Mouse (Mus musculus): Measurements from ENCODE around the gene Tcf7l1.
"Not testable (repeated sequence)": the region's sequence is repeated elsewhere in the genome, so short reads cannot be mapped to it uniquely, and the experiment has no call there.

Gene Tcf7l1

DNA sequence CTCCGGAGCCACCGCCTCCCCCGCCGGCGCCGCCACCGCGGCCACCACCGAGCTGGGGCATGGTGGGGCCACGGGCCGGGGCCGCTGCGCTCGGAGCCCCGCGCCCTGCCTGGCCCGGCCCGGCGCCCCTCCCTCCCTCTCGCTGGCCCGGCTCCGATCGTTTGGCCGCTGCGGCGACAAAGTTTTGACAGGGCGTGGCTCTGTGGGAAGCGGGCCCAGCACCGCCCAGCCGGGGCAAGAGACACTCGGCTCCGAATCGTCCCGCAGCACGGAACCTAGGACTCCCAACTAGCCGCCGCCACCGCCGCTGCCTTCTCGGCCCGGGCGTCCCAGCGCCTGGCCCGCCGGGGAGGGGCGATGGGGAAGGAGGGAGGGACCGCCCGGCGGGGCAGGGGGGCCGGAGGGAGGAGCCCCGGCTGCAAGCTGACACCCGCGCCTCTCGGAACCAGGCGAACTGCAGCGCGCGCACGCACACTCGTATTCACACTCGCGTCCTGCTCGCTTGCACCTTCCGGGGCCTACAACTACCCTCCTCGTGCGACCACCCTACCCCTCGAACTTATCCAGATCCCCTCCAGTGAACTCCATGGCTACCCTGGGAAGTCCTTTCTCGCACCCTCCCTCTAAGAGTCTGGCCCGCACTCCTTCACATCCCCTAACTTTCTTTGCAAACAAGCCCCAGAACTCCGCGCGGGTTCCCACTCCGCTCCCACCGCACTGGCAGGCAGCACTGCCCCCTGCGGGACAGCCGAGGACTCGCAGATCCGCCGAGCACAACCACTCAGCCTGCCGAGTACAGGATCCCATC lies at the start of gene Tcf7l1:
Gene Tcf7l1 (minus strand): TSS at position 363 of the 808 bp plus-strand sequence.
- peak; percentile 97 for DNase-seq (ENCODE audit: low spot score)

DNA sequence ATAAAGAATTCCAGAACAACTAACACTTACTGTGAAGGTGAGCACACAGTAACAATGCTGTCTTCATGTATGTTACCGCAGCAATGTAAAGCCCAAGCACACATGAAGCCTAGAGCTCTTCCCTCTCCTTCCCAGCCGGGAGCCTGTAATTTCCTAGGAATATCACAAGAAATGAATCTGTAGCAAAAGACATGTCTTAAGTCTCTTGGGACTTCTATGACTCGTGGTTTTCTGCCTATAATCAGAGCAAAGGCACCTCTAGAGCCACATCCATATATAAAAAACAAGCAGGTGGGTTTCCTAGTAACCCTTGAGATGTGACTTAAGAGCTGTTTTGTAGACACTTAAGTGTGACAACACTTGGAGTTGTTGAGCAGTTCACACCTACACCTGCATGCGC lies 48.7 kb upstream of the Tcf7l1 start:
- no peak for DNase-seq (ENCODE audit: low spot score)

DNA sequence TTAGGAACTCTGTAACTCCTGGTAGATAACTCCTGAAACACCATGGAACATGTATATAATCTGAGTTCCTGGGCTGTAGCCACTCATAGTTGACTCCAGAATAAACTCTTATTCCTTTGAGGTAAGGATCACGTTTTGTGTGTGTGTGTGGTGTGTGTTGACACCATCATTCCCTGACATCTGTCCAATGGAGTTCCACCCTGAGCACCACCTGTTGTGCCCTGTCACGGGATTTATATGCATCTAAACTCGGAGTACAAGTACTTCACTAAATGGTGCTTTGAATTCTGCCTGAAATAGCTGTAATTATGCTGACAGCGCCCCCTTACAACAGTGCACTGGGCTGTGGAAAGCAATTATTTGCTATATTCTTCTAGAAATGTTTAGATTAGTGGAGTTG lies 45.5 kb upstream of the Tcf7l1 start:
- no peak for DNase-seq (ENCODE audit: low spot score)

GRCm38 (mm10) chr6:72831858-72832257 lies 42.8 kb upstream of the Tcf7l1 start:
- no peak for DNase-seq (ENCODE audit: low spot score)

DNA sequence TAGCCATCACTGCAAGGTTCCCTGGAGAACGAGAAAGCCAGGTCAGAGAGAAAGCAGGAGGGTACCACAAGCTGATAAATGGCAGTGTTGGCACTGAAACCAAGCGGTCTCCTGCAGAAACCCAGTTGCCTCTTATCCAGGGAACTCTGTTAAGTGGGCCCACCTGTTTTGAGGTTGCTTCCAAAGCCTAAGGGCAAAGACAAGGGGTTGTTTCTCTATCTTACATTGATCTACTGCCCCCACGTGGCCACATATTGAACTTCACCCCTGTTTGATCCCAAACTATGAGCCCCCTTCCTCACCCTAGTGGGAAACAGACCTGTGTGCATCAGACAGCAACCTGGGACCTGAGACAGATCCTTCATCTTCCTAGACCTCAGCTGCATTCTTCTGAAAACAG lies 42.2 kb upstream of the Tcf7l1 start:
- DNase-seq (ENCODE audit: low spot score): peak; percentile 34

DNA sequence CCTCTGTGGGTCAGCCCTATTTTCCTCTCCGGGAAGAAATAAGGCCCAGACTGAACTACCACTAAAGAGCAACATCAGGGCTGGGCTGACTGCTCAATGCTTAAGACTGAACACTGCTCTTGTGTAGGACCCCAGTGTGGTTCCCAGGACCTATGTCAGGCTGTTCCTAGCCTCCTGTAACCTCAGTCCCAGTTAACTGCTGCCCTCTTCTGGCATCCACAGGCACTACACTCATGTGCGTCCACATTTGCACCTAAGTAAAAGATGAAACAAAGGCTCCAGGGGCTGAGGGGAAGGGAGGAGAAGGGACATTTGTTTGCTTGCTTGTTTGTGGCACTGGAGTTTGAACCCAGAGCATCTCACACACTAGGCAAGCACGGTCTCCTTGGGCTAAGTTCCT lies 39.8 kb upstream of the Tcf7l1 start:
- no peak for DNase-seq (ENCODE audit: low spot score)

DNA sequence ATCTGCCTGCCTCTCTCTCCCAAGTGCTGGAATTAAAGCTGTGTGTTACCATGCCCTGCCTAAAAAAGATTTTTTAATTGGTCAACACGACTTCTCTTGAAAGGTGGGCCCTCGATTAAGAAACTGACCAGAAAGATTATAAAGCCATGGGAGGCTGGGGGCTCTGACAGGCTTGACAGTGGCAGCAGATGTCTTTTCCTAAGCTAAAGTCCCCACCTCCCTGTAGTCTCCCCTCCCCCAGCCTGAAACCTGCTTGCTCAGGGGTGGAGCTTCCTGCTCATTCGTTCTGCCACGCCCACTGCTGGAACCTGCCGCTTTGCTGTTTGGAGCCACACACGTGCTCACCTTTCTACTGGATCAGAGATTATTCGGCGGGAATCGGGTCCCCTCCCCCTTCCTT lies 39.0 kb upstream of the Tcf7l1 start:
- DNase-seq (ENCODE audit: low spot score): not testable (repeated sequence)

DNA sequence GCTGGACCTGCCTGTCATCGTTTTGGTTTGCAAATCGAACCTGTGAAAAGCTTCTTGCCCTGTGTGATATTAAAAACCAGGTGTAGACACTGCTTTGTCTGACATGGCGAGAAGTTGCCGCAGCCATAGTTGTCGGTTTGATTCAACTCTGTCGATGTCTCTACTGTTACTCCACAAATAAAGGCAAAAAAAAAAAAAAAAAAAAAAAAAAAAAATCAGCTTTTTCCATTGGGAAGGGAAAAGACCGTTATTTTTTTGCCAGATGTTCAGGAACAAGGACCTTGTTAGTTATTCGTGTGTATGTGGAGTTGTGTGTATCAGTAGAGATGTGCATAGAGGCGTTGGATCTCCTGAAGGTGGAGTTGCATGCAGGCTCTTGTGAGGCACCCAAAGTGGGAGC lies 36.7 kb upstream of the Tcf7l1 start:
- no peak for DNase-seq (ENCODE audit: low spot score)

- DNase-seq (ENCODE audit: low spot score): no peak
Measured at GRCm38 (mm10) chr6:72824971-72825737, 36.1 kb upstream of the Tcf7l1 start.

GRCm38 (mm10) chr6:72813456-72813855 lies 24.4 kb upstream of the Tcf7l1 start:
- DNase-seq (ENCODE audit: low spot score): no peak

DNA sequence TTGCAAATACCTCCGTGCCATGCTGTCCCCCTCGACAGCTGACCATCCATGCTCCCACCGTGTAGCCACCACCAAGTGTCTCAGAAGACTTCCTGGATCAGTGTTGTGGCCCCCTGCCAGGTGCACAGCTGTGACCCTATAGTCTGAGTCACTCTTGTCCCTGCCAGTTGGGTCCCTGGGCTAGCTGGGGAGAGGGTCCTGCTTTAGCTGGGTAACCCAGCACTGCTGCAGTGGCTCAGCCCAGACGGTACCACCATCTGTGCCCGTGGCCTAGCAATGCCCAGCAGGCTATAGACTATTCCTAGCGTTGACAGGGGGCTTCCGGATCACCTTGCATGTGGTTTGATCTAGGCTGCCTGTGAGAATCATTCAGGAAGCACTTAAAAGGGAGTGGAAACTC lies 21.2 kb upstream of the Tcf7l1 start:
- no peak for DNase-seq (ENCODE audit: low spot score)

- no peak for DNase-seq (ENCODE audit: low spot score)
Measured at GRCm38 (mm10) chr6:72809522-72810149, 20.6 kb upstream of the Tcf7l1 start.

GRCm38 (mm10) chr6:72808342-72808741 lies 19.3 kb upstream of the Tcf7l1 start:
- DNase-seq (ENCODE audit: low spot score): no peak

GRCm38 (mm10) chr6:72803669-72804068 lies 14.6 kb upstream of the Tcf7l1 start:
- DNase-seq (ENCODE audit: low spot score): no peak

GRCm38 (mm10) chr6:72802119-72802518 lies 13.1 kb upstream of the Tcf7l1 start:
- DNase-seq (ENCODE audit: low spot score): no peak

GRCm38 (mm10) chr6:72800641-72801040 lies 11.6 kb upstream of the Tcf7l1 start:
- no peak for DNase-seq (ENCODE audit: low spot score)

- no peak for DNase-seq (ENCODE audit: low spot score)
Measured at GRCm38 (mm10) chr6:72797763-72798162, 8.7 kb upstream of the Tcf7l1 start.

GRCm38 (mm10) chr6:72795444-72795843 lies 6.4 kb upstream of the Tcf7l1 start:
- no peak for DNase-seq (ENCODE audit: low spot score)

GRCm38 (mm10) chr6:72794870-72795269 lies 5.8 kb upstream of the Tcf7l1 start:
- DNase-seq (ENCODE audit: low spot score): no peak

GRCm38 (mm10) chr6:72792641-72793040 lies 3.6 kb upstream of the Tcf7l1 start:
- no peak for DNase-seq (ENCODE audit: low spot score)

DNA sequence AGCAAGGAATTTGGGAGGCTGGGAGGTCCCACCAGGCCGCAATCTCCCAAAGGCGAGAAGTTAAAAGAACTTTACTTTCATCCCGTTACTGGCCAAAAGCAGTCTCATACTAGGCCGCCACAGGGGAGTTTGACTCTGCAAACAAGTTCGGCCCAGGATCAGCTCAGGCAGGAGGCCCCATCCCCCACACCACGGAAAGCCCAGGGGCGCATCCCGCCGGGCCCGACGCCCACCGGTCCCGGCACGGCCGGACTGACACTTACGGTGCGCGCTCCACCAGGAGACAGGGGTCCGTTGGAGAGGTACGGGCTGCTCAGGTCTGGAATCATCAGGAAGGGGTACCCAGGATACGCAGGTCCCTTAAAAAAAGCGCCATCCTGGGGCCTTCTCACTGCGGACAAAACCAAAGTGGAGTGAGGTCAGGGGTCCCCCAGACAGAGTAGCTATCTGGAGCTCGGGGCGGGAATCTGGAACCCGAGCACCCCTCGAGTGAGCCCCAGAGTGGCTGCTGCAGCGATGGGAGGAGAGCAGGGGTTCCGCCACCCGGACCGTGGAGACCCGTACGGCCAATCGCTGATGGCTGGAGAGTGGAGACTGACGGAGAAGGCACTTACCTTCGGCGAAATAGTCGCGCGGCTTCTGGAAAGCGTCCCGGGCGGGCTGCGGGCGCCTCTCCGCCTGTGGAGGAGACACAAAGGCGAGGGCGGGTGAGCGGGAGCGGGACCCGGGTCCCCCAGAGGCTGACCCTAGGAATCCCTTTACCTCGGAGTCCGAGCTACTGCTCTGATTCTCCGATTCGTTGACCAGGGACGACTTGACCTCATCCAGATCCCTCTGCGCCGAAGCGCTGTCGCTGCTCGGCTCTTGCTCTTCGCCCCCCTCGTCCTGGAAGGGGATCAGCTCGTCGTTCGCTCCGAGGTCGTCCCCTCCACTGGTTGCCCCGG lies 834 bp downstream of the Tcf7l1 start:
- peak; percentile 53 for DNase-seq (ENCODE audit: low spot score)

Data from ovary, postnatal 10 days (tissue).